Mouse (Mus musculus) CH12F3 (cell line): Measurements from ENCODE around the gene Cltrn.

Source experiments
- in situ Hi-C: fragments of 300-500 bp; cut with MboI; formaldehyde crosslinking; loops from 2 replicates; pipeline ENCODE4 v1.14.3; 2020; ENCODE audit warnings: low sequenced_read_pairs

Gene Cltrn

GRCm38 (mm10) chrX:164088582-164088981 lies at the start of gene Cltrn:
Gene Cltrn (plus strand): TSS chrX:164088830.
- in situ Hi-C loops: no loop called here

GRCm38 (mm10) chrX:164038882-164039281 lies 49.7 kb upstream of the Cltrn start:
- in situ Hi-C loops: no loop called here

DNA sequence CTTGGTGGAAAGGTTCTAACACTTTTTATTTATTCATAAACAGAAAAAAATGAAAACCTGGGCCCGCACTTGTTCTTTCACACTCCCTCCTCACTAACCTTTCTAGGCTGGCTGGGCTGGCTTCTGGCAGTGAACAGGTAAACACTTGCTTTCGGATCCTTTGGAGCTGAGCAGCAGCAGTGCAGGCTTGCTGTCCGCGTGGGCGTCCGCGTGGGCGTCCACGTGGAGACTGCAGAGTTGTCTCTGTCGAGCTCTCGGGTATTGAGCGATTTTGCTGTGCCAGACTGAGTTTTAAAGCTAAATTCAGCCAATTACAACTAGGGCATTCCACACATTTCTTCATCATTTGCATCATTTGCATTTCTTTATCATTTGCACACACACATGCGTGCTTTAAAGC lies 46.6 kb upstream of the Cltrn start:
- in situ Hi-C loops: no loop called here

DNA sequence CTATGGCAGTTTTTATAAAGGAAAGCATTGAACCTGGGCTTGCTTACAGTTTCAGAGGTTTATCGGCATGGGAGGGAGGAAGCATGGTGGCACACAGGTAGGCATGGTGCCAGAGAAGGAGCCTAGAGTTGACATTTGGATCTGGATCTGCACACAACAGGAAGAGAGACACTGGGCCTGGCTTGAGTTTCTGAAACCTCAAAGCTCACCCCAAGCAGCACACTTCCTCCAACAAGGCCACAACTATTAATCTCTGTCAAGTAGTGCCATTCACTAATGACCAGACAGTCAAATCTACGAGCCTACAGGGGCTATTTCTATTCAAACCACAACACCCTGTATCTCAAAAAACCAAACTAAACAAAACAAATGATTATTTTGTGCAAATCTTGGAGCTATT lies 41.9 kb upstream of the Cltrn start:
- in situ Hi-C loops: no loop called here

GRCm38 (mm10) chrX:164055726-164056125 lies 32.9 kb upstream of the Cltrn start:
- in situ Hi-C loops: no loop called here

DNA sequence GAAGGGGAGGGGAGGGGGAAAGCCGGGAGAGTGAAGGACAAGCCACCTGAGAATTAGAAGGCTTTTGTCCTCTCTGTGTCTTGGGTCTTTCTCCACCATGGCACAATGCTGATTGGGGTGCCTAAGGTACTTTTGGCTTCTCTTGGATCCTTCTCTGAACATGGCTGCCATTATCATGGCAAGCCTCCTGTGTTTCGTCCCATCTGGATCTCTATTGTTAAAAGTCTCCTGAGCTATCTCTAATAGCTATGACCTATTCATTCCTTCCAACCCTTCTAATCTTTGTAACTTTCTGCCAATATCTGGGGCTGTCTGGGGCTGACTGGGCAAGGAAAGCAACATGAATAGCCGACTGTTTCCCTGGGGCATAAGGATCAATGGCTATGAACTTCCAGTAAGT lies 30.1 kb upstream of the Cltrn start:
- in situ Hi-C loops: no loop called here

GRCm38 (mm10) chrX:164059070-164059469 lies 29.6 kb upstream of the Cltrn start:
- in situ Hi-C loops: no loop called here

DNA sequence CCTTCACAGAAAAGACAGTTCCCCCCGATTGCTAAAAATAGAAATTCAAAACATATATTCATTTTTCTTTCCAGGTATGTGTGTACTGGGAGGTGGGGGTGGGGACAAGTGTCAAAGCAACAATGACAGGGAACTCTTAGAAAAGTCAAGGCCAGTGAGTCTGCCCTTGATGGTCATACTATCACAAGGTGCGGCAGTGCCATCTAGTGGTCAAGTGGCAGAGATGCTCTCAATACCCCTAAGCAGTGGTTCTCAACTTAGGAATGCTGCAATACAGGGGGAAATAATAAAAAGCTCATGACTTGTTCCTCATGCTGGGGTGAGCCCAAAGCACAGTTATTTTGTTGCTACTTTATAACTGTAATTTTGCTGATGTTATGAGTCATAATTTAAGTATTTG lies 22.4 kb upstream of the Cltrn start:
- in situ Hi-C loops: no loop called here

- in situ Hi-C loops: no loop called here
These were observed 19.7 kb upstream of the Cltrn start for GRCm38 (mm10) chrX:164068968-164069367.

GRCm38 (mm10) chrX:164076040-164076775 lies 12.4 kb upstream of the Cltrn start, which contains the start of gene Siah1b:
Gene Siah1b (minus strand): TSS chrX:164076493.
- in situ Hi-C loops: no loop called here

- in situ Hi-C loops: no loop called here
These were observed 6.6 kb upstream of the Cltrn start for GRCm38 (mm10) chrX:164082030-164082429.

- in situ Hi-C loops: no loop called here
These were observed 1.3 kb downstream of the Cltrn start for GRCm38 (mm10) chrX:164089916-164090315.

DNA sequence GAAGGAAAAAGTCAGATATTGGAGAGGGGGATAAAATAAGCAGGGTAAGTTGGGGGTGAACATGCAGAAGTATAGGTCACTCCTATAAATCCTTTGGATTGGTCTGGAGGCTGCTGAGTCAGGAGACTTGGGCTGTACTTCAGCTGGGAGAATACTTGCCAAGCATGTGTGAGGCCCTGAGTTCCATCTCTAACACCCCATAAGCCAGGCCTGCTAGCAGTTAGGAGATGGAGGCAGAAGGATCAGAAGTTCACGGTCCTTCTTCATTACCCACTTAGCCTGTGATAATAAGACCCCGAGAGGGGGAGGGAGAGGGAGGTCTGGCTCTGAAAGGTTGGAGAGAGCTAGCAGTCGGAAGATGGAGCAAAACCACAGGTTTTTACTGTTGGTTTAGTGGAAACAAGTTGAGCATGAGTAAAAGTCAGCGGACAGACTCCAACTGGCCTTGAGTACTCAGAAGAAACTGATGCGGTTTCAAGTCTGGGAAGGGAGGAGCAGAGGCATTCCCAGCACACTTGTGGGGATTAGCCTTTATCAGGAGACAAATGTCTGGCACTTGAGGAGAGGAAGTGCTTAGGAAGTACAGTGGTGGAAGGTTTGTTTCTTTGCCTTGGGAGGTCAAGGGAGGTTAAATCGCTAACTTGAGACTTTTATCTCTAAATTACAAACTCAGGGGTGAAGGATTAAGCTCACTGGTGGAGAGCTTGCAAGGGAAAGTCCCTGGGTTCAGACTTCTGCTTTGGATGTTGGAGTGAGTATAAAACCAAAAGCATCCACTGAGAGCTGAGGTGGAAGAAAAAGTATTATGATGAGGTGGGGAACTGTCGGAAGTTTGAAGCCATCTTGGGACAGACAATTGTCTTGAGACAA lies 3.9 kb downstream of the Cltrn start:
- in situ Hi-C loops: no loop called here

DNA sequence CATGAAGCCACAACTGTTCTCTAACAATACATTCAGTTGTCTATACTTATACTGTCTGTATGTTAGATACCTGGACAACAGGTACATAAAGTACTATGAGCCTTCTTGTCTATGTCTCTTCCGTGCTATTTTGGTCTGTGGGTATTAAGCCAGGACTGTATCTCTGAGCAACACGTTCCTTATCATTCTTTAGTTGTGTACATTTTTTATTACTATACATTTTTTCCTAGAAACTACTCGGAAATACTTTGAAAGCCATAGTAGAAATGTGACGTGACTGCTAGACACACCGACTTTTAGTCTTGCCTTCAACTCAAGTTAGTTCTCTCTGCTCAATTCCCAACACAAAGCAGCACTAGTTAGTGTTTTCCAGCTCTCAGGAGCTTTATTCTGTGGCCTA lies 4.8 kb downstream of the Cltrn start:
- in situ Hi-C loops: no loop called here

DNA sequence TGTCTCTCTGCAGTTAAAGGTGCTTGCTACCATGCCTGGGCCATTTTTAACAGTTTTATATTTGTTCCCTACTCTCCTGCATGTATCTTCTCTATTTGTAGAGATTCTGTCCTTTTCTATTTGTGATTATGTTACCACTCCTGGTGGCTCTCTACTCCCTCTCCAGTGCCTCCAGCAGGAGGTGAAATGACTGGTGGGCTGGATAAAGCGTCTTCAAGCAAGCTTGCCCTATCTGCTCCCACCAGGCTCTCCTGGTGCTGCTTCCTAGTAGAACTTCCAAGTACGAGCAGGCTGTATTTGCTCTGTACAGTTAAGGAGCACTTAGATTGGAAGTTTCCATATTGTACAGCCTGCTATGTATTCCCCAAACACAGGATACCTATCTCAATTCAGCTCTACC lies 7.2 kb downstream of the Cltrn start:
- in situ Hi-C loops: no loop called here

DNA sequence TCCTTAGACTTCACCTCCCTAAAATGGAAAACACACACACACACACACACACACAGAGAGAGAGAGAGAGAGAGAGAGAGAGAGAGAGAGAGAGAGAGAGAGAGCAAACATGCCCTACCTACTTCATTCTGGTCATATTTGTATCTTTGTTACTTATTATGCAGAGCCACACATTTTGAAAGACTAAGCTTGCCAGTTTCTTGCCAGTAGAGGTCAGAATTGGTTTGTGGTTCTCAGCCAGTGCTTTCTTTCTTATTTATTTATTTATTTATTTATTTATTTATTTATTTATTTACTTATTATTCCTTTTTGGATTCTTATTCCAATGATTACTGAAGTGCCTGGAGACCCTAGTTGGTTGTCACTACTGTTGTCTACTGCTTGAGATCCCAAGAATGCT lies 12.9 kb downstream of the Cltrn start:
- in situ Hi-C loops: no loop called here

- in situ Hi-C loops: no loop called here
These were observed 13.6 kb downstream of the Cltrn start for GRCm38 (mm10) chrX:164102198-164102597.

DNA sequence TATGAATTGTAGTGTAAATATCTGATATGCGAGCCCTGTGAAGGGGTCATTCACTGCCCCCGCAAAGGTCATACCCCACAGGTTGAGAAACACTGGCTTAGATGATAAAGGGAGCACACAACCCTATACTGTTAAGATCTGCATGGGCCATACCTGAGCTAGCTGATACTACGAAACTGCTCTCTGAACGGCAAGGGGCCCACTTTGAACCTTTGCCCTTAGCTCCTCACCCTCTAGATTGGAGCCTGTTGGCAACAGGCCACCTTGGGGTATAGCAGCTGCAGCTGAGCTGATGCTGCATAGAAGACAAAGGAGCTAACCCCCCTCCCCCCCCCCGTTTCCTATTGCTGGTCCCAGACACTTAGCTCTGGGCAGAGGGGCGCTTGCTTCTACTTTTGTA lies 14.0 kb downstream of the Cltrn start:
- in situ Hi-C loops: no loop called here

DNA sequence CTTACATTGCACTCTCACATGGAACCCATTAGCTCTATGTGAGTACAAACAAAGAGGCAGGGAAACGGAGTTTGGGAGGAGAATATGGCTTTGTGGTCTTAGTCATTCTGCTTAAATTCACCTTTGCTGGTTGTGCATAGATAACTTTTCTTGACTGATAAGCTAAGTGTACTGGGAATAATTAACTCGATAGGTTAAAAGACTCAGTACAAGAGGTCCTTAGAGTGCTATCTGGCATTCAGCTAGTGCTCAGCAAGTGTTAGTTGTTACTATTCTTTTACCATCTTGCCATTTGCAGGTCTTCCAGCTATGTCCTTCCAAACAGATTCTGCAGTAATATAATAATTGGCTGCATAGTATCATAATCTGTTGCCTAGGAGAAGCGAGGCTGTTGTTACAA lies 22.5 kb downstream of the Cltrn start:
- in situ Hi-C loops: no loop called here

DNA sequence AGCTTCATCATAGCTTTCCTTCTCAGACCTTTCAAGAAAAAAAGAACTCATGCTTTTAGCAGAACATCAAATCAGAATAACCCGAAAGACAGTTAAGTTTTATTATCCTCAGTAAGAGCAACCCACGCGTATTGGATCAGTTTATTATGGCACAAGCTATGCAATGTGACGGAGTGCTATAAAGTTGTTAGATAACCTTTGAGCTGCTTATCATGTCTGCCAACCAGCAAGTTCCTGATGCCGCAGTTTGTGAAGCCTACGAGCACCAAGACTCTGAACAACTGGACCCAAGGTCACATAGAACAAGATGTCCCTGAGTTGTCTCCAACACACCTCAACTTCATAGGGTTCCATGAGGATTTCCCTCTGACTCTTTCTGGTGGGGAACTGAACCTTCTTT lies 25.1 kb downstream of the Cltrn start:
- in situ Hi-C loops: no loop called here

DNA sequence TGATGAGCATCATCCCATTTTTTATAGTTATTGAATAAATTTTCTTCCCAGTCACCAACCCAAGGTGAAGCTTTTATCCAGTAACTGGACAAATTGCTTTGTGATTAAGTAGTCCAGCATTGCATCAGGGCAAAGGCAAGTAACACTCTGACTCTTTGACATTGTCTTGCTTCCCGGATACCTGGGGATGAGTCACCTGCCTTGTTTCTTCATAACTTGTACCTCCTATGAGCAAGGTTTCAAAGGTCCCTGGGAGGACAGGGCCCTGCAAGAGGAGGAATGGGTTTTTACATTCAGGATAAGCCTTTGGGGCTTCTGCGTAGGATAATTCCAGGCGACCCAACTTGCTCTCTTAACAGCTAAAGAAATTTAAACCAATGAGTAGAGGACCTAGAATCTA lies 35.3 kb downstream of the Cltrn start:
- in situ Hi-C loops: no loop called here

- in situ Hi-C loops: no loop called here
These were observed 44.9 kb downstream of the Cltrn start for GRCm38 (mm10) chrX:164133531-164133930.
